Mouse (Mus musculus) C2C12 (cell line): ENCODE results near the gene Rpusd4. TPM values are rescaled to one million over a fixed set of nuclear protein-coding genes. Genes with fewer than 3 reads are reported as not detected.
A peak's percentile ranks its signal among the peaks of the same experiment; 100 is the strongest.

Source experiments
- H3K27me3 ChIP-seq: one replicate; pipeline ENCODE4 v1.6.1; 2011; ENCODE audit not compliant: control insufficient read depth, insufficient read depth, insufficient read length
- H3K36me3 ChIP-seq: one replicate; pipeline ENCODE4 v1.6.1; 2011; ENCODE audit not compliant: control insufficient read depth, insufficient read depth
- H3K4me3 ChIP-seq: one replicate; pipeline ENCODE4 v1.5.1; 2011; ENCODE audit warnings: mild to moderate bottlenecking, control low read depth; ENCODE audit not compliant: poor library complexity, insufficient read depth, severe bottlenecking
- H3K79me2 ChIP-seq: one replicate; pipeline ENCODE4 v1.6.1; 2011; ENCODE audit not compliant: control insufficient read depth, insufficient read depth
- H3K79me3 ChIP-seq: one replicate; pipeline ENCODE4 v1.6.1; 2011; ENCODE audit warnings: low read depth, control low read depth
- H3ac ChIP-seq: one replicate; pipeline ENCODE3; 2011; ENCODE audit warnings: low read depth; ENCODE audit not compliant: control insufficient read depth, insufficient read length
- CEBPB ChIP-seq: IDR thresholded peaks from one replicate; pipeline ENCODE4 v1.6.1; 2011; ENCODE audit warnings: low read depth, mild to moderate bottlenecking, control low read depth, moderate library complexity
- CTCF ChIP-seq: IDR thresholded peaks from one replicate; pipeline ENCODE4 v1.5.1; 2011; ENCODE audit not compliant: control insufficient read depth, insufficient read depth, insufficient read length
- FOSL1 ChIP-seq: IDR thresholded peaks from one replicate; pipeline ENCODE4 v1.8.0; 2011; ENCODE audit warnings: mild to moderate bottlenecking, low read length; ENCODE audit not compliant: poor library complexity, insufficient read depth, severe bottlenecking
- MAX ChIP-seq: IDR thresholded peaks from one replicate; pipeline ENCODE4 v1.6.1; 2011; ENCODE audit warnings: mild to moderate bottlenecking, control low read depth
- MYOD1 ChIP-seq: IDR thresholded peaks from one replicate; pipeline ENCODE4 v1.6.1; 2011; ENCODE audit warnings: low read depth; ENCODE audit not compliant: control insufficient read depth, insufficient read length
- MYOG ChIP-seq: IDR thresholded peaks from one replicate; pipeline ENCODE4 v1.6.1; 2011; ENCODE audit not compliant: control insufficient read depth, insufficient read length; ENCODE audit errors: extremely low read depth
- USF1 ChIP-seq: IDR thresholded peaks from one replicate; pipeline ENCODE4 v1.6.1; 2011; ENCODE audit warnings: low read depth, mild to moderate bottlenecking, control low read depth, moderate library complexity
- polyA plus RNA-seq: library from polyadenylated mRNA; unstranded; fragments of >200 nt; fragmentation: generic; extraction: Trizol; gene quantifications from one replicate; pipeline ENCODE4 v1.2.1, GENCODE M21; 2012; ENCODE audit warnings: missing spikeins

Rpusd4 gene
- polyA plus RNA-seq, 1 experiment, result 18.4 TPM

DNA sequence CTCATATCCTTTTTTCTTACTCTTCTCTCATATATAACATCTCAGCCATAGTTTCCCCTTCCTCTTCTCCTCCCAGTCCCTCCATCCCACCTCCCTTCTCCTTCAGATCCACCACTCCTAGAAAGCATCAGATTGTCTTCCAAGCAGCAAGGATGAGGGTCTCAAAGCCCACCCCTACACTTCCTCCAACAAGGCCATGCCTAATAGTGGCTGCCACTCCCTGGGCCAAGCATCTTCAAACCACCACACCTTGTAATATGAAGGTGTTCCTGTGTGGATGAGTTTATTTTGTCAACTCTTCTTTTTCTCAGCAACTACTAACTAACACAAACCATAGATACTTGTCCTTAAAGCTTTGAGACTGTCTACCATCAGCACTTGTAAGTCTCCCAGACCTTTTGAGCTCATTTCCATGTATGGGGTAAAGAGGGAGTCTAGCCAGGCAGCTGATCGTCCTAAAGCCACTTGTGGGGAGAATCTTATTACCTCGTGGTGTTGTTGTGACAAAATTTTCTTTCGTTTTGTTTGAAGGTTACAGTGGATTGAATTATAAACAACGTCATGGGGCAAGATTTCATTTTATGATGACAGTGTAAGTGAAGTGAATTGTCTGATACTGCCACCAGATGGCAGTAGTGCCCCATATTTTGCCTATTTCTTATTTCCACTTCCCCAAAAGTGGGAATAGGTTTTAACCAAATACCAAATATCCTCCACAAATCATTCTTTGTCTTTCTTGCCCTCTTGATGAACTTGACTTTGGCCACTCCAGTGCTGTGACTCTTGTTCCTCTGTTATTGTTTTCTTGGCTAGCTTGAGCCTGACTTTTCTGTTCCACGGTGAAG lies 14.6 kb downstream of the Rpusd4 start:
- Histone ChIP-seq H3K4me3 (no peak overlapping the region), H3K79me2 (no peaks in the 10 kb centered on the region), H3K36me3 (peaks cover under 1% of the 10 kb centered on the region), H3K27me3 (no peaks in the 10 kb centered on the region), H3ac (no peak overlapping the region), H3K79me3 (no peaks in the 10 kb centered on the region)
- no peak for TF ChIP-seq CEBPB
- TF ChIP-seq MYOG, result no peak
- TF ChIP-seq USF1, result no peak
- peak; percentile 17 for TF ChIP-seq CTCF
- TF ChIP-seq FOSL1, result no peak
- TF ChIP-seq MYOD1, result no peak
- no peak for TF ChIP-seq MAX

DNA sequence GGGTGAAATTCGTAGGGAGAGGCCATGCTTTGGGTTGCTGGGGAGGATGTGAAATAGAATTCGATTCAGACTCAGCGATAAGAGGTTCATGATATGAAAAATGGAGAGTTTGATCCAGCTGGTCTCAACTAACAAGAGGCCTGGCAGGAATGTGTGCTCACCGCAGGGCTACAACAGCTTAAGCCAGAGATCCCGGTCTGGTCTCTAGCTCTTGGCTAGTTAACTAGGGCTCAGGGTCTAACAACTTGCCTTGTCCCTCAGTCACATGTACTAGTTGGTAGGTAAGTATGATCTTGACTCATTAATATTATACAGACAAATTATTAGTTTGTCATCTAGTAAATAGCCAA lies 15.2 kb downstream of the Rpusd4 start:
- H3ac ChIP-seq, result no peak overlapping the region
- H3K79me3 ChIP-seq, result no peaks in the 10 kb centered on the region
- H3K27me3 ChIP-seq, result no peaks in the 10 kb centered on the region
- no peaks in the 10 kb centered on the region for H3K36me3 ChIP-seq
- TF ChIP-seq CEBPB (no peak), MYOD1 (no peak), MAX (no peak), FOSL1 (no peak), CTCF (no peak), MYOG (no peak), USF1 (no peak)
- no peak overlapping the region for H3K4me3 ChIP-seq
- H3K79me2 ChIP-seq, result no peaks in the 10 kb centered on the region

DNA sequence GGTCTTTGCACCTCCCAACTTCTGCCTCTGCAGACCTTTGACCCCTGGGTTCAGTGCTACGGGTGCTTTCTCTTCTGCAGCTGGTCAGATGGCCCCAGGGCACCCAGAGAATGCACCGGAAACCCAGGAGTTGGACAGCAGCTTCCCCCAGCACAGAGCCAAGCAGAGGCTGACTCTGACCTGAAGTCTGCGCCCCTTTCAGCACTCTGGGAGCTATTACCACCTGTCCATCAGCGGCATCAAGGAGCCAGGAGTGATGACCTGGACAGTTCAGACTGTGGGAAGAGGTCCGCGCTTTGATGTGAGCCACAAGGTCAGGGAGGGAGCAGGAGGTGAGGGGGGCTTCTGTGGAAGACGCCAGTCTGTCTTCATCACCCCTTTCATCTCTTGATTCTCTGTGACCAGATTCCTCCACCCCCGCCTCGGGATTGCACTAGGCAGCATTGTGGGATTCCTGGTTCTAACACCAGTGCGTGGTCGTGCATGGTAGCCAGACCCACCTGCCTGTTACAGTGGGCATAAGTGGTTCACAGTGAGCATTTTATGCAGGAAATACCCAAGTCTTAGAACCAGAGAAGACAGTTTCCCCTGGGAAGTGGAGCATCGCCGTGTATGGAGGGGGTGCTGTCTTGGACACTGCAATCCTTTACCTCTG lies 15.9 kb downstream of the Rpusd4 start:
- H3K27me3 ChIP-seq, result no peaks in the 10 kb centered on the region
- no peak overlapping the region for H3ac ChIP-seq
- no peak for TF ChIP-seq FOSL1
- TF ChIP-seq USF1, result no peak
- no peak for TF ChIP-seq MAX
- TF ChIP-seq CTCF, result no peak
- TF ChIP-seq CEBPB, result no peak
- TF ChIP-seq MYOD1, result no peak
- TF ChIP-seq MYOG, result no peak
- H3K36me3 ChIP-seq, result no peaks in the 10 kb centered on the region
- H3K4me3 ChIP-seq, result no peak overlapping the region
- H3K79me3 ChIP-seq, result no peaks in the 10 kb centered on the region
- H3K79me2 ChIP-seq, result no peaks in the 10 kb centered on the region

DNA sequence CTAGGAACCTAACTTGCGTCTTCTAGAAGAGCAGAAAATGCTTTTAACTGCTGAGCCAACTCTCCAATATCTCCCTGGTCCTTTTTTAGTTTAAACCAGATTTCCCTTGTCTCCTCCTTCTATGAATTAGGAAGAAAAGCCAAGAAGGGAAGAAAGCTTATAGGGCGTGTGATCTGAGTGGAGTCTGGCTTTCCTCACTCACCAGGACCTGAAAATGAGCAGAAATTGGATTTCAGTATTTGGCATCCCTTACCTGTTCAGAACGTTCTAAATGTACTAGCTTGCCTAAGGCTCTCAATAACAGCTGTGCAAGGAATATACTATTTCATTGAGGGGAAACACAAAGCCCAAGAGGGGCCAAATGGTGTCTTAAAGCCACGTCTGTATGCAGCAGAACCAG lies 16.7 kb downstream of the Rpusd4 start:
- no peak overlapping the region for H3K4me3 ChIP-seq
- H3ac ChIP-seq, result no peak overlapping the region
- no peaks in the 10 kb centered on the region for H3K27me3 ChIP-seq
- TF ChIP-seq CEBPB, result no peak
- TF ChIP-seq USF1, result no peak
- no peak for TF ChIP-seq MAX
- no peak for TF ChIP-seq MYOD1
- no peak for TF ChIP-seq FOSL1
- TF ChIP-seq MYOG, result no peak
- TF ChIP-seq CTCF, result no peak
- H3K79me3 ChIP-seq, result no peaks in the 10 kb centered on the region
- no peaks in the 10 kb centered on the region for H3K79me2 ChIP-seq
- no peaks in the 10 kb centered on the region for H3K36me3 ChIP-seq

DNA sequence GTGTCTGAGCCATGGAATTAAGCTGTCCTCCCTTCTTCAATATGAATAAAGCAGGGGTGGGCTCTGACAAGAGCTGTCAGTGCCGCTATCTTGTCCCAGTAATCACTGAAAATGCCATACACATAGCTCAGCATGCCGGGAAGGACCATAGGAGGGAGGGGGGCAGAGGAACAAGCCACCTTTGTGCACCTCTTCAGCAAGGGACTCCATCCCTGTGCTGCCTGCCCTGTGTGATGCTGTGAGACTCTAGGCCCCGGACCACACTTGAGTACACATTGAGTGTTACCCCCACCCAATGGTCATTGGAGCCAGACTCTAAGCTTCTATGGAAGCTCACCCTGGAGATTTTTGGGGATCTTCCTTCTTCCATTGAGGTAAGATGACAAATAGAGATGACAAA lies 18.7 kb downstream of the Rpusd4 start:
- TF ChIP-seq MYOD1, result no peak
- no peak for TF ChIP-seq MAX
- TF ChIP-seq MYOG, result no peak
- no peak for TF ChIP-seq CEBPB
- no peak for TF ChIP-seq USF1
- no peak for TF ChIP-seq FOSL1
- no peak for TF ChIP-seq CTCF
- Histone ChIP-seq H3K27me3 (no peaks in the 10 kb centered on the region), H3ac (no peak overlapping the region), H3K79me3 (no peaks in the 10 kb centered on the region), H3K4me3 (no peak overlapping the region), H3K79me2 (no peaks in the 10 kb centered on the region), H3K36me3 (no peaks in the 10 kb centered on the region)
